Mouse (Mus musculus) kidney, embryonic 14.5 days (tissue): ENCODE measurements around the gene Sec14l4. TPM values are rescaled to one million over a fixed set of nuclear protein-coding genes. Genes with fewer than 3 reads are reported as not detected.
A peak's percentile ranks its signal among the peaks of the same experiment; 100 is the strongest.

Experiments used
- ATAC-seq: fragments of 200-750 bp; cut with Nextera tagmentation; 2 replicates; pipeline ENCODE4 v1.8.0; 2017; ENCODE audit warnings: moderate number of reproducible peaks, mild to moderate bottlenecking, moderate TSS enrichment, moderate library complexity; ENCODE audit not compliant: low FRiP score, low TSS enrichment
- H3K27ac ChIP-seq: fragments of 300-500 bp; sonication (generic); 2 replicates; pipeline ENCODE4 v1.5.1; 2014; ENCODE audit warnings: low read depth, mild to moderate bottlenecking, low read length, moderate library complexity, mixed read lengths
- H3K27me3 ChIP-seq: fragments of 300-500 bp; sonication (generic); 2 replicates; pipeline ENCODE4 v1.6.1; 2014; ENCODE audit warnings: mild to moderate bottlenecking, low read length; ENCODE audit not compliant: control insufficient read depth, insufficient read depth
- H3K36me3 ChIP-seq: fragments of 300-500 bp; sonication (generic); 2 replicates; pipeline ENCODE4 v1.6.1; 2014; ENCODE audit warnings: low read length, mixed read lengths; ENCODE audit not compliant: control insufficient read depth, insufficient read depth
- H3K4me1 ChIP-seq: fragments of 300-500 bp; sonication (generic); 2 replicates; pipeline ENCODE4 v1.6.1; 2014; ENCODE audit warnings: low read length, mixed read lengths; ENCODE audit not compliant: control insufficient read depth, insufficient read depth
- H3K4me2 ChIP-seq: fragments of 300-500 bp; sonication (generic); replicated peaks from 2 replicates; pipeline ENCODE4 v1.6.1; 2014; ENCODE audit warnings: low read depth, mild to moderate bottlenecking, low read length
- H3K4me3 ChIP-seq: fragments of 300-500 bp; sonication (generic); 2 replicates; pipeline ENCODE4 v1.5.1; 2014; ENCODE audit warnings: mild to moderate bottlenecking, low read length
- H3K9ac ChIP-seq: fragments of 300-500 bp; sonication (generic); 2 replicates; pipeline ENCODE4 v1.6.1; 2014; ENCODE audit warnings: low read depth, mild to moderate bottlenecking, low read length, moderate library complexity
- H3K9me3 ChIP-seq: fragments of 300-500 bp; sonication (generic); 2 replicates; pipeline ENCODE4 v1.6.1; 2016; ENCODE audit warnings: low read length; ENCODE audit not compliant: control insufficient read depth
- WGBS: fragments of 180-500 bp; shearing (Covaris S2); extraction: QIAGEN DNeasy Blood & Tissue Kit; methylation state at CpG from one replicate; pipeline ENCODE4 v1.1.7; 2014; 5-methylcytosine and 5-hydroxymethylcytosine counted together
- polyA plus RNA-seq: library from polyadenylated mRNA; unstranded; fragments of >200 nt; fragmentation: Nextera tagmentation; extraction: Ambion mirVana; gene quantifications from 2 replicates; pipeline ENCODE4 v1.2.1, GENCODE M21; 2014

Gene Sec14l4
- polyA plus RNA-seq, 1 experiment from 2014 or later: not detected

DNA sequence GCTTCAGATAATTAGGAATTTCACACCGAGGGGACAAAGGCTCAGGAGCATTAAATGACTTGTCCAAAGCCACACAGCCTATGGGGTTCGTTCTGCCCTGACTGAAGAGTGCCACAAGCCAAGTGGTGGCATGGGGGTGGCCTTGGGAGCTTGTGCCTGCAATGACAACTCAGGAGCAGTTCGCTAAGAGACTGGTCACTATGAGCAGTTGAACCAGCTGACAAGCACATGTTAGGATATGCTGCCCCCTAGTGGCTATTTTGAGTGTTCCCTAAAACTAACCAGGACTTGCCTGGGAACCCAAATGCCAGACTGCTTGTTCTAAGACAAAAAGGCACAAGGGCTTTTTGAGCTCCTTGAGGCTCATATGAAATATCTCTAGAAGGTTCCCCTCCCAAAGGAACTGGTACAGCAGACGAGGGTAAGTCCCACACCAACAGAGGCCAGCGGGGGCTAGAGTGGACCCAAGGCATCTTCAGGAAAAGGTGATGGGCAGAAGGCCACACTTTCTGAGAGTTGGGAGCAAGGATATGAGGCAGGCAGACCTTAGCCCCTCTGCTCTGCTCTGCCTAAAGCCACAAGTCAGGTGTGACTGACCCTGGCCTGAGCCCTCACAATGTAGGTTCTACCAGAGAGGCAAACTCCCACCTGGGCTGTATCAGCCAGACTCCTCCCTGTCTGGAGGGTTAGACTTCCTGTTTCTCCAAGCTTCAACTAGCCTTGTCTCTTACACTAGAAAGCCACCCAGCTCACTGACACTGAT lies 52.2 kb downstream of the Sec14l4 start:
- Histone ChIP-seq H3K4me1 (no peaks in the 10 kb centered on the region), H3K27ac (no peak overlapping the region), H3K9me3 (no peaks in the 10 kb centered on the region), H3K27me3 (no peaks in the 10 kb centered on the region), H3K4me3 (no peak overlapping the region), H3K36me3 (no peaks in the 10 kb centered on the region), H3K4me2 (no peak overlapping the region), H3K9ac (no peak overlapping the region)
- 0 out of 2 replicates have a peak, but pooled peaks have one; percentile 46 for ATAC-seq
- 35% methylated on average over 5 of the region's 5 CpGs for WGBS

DNA sequence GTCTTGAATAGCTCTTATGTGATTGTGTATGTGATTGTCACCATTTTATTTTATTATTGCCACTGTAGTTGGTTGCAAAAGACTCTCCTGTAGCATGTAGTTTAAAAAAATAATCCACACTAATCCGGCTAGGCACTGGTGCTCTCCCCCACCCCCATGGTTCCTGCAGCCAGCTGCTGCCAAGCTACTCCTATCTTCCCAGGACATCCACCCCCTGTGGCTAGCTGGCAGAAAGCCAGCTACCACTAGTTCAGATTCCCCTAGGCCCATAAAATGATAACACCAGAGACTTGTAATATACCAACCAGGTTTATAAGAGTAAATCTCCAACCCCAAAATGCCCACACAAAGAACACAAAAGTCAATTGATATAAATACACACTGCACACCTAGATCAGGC lies 55.0 kb downstream of the Sec14l4 start:
- H3K27me3 ChIP-seq: no peaks in the 10 kb centered on the region
- H3K4me2 ChIP-seq: no peak overlapping the region
- H3K9ac ChIP-seq: no peak overlapping the region
- H3K9me3 ChIP-seq: no peaks in the 10 kb centered on the region
- H3K4me3 ChIP-seq: no peak overlapping the region
- 71% methylated on average over 1 of the region's 1 CpGs for WGBS
- no peak overlapping the region for H3K27ac ChIP-seq
- H3K4me1 ChIP-seq: no peaks in the 10 kb centered on the region
- ATAC-seq: no peak
- no peaks in the 10 kb centered on the region; the same call in 1 of the 2 replicates for H3K36me3 ChIP-seq

DNA sequence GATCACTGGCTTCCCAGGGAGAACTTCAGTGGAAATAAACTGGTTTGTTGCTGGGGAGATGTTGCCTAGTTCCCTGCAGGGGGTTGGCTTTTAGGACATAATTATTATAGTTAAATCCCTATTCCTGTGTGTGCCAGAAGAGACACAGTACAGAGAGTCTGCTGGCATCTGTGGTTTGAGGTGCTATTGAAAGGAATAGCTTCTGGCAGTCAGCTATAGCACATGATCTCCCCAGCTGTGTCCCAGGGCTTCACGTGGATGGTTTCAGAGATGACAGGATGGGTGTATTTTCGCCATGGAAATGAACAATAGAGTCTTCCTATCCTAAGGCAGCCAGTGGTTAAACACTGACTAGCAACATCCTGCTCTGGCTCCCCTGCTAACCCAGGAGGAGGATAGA lies 56.0 kb downstream of the Sec14l4 start:
- no peak for ATAC-seq
- Histone ChIP-seq H3K36me3 (no peaks in the 10 kb centered on the region; the same call in 1 of the 2 replicates), H3K4me1 (no peaks in the 10 kb centered on the region), H3K9me3 (no peaks in the 10 kb centered on the region), H3K9ac (no peak overlapping the region), H3K4me3 (no peak overlapping the region), H3K27me3 (no peaks in the 10 kb centered on the region), H3K27ac (no peak overlapping the region), H3K4me2 (no peak overlapping the region)
- WGBS: 67% methylated on average over 2 of the region's 2 CpGs

DNA sequence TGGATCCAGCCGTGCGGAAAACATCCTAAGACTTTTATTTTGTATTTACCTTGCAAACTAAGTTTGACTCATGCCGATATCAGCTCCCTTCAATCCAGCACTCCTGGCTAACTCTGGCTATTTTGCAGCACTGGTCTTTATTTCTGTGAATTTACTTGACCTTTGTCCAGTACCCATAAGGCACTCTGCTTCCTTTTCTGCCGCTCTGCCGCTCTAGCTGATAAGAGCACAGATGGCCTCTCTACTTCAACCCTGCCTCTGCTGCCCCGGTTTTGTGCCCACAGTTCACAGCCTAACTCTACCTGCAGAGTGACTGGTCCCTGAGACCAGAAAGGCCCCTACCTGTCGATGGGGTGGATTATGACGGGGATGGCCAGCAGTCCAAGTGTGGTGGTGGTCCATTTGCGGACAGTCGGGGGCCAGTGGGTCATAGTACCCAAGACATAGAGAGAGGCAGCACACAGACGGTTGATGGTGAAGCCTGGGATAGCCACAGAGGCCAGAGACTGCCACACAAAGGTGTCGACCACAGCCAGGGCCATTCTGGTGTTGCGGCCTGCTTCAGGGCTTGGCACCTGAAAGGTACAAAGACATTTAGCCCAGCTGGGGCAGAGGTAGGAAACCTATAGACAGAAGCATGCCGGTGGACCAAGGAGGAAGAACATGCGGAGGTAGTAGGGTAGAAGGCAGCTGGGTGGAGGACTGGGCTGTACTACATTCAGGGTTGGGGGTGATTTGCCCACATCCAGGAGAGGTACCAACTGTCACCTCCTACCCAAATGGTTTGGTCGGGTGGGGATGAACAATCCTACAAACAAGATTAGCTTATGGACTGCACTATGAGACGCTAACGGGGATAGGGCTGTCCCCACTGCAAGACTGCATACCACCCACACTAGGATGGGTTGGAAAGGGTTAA lies 62.5 kb downstream of the Sec14l4 start:
- Histone ChIP-seq H3K27me3 (no peaks in the 10 kb centered on the region), H3K4me3 (peak overlapping the region; percentile 65; the same call in 1 of the 2 replicates), H3K9me3 (no peaks in the 10 kb centered on the region), H3K4me2 (peak overlapping the region; percentile 81), H3K9ac (no peak overlapping the region), H3K27ac (no peak overlapping the region), H3K36me3 (no peaks in the 10 kb centered on the region; the same call in 1 of the 2 replicates), H3K4me1 (peaks cover 15% of the 10 kb centered on the region)
- ATAC-seq: no peak
- WGBS: 85% methylated on average over 18 of the region's 18 CpGs

GRCm38 (mm10) chr11:4094378-4095170 lies 63.3 kb downstream of the Sec14l4 start:
- H3K9me3 ChIP-seq: no peaks in the 10 kb centered on the region
- H3K36me3 ChIP-seq: no peaks in the 10 kb centered on the region; the same call in 1 of the 2 replicates
- H3K9ac ChIP-seq: peak overlapping the region; percentile 65
- peak overlapping the region; percentile 81; the same call in 1 of the 2 replicates for H3K27ac ChIP-seq
- 3% methylated on average over 23 of the region's 24 CpGs for WGBS
- H3K4me2 ChIP-seq: peak overlapping the region; percentile 81
- ATAC-seq: 0 out of 2 replicates have a peak, but pooled peaks have one; percentile 5
- H3K27me3 ChIP-seq: no peaks in the 10 kb centered on the region
- H3K4me3 ChIP-seq: peak overlapping the region; percentile 65
- H3K4me1 ChIP-seq: peaks cover 15% of the 10 kb centered on the region

DNA sequence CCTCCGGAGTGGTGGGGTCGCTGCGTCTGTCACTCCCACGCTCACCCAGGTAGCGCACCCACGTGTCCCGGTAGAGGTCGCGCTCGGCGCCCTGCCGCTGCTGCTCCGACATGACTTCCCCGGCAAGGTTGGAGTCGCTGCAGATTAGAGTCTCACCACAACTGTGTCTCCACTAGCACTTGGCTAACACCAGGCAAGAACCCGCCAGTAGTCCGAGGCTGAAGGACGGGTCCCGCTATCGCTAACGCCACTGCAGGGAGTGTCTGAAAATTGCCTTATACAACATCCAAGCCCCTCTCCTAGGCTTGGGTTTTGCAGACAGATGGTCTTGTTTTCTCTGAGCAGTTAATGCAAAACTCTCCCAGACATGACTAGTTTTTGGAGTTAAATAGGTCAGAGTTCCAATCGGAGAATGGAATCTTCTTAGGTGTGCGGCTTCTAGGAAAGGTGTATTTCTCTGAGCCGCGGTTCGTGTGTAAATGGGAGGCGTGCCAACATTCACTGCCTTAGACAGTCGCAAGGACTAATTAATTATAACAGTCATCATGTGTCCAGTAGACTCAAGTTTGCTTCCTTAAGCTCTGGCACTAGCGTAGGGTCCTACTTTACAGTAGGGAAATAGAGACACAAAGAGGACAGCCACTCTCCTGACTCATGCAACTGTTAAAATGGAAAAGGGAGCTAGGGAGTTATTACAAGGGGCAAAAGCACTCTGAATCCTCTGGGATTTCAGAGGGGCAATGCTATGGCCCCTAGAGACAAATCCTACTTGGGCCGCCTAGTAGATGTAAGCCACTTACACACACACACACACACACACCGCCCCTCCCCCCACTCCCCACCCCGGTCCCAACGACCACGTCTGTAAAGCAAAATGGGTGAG lies 64.2 kb downstream of the Sec14l4 start, which contains the start of gene Mtfp1:
Gene Mtfp1 (minus strand): TSS at position 275 of the 883 bp plus-strand sequence.
- Histone ChIP-seq H3K27me3 (no peaks in the 10 kb centered on the region), H3K4me1 (peaks cover 15% of the 10 kb centered on the region), H3K36me3 (no peaks in the 10 kb centered on the region; the same call in 1 of the 2 replicates), H3K9ac (peak within 1 kb of the TSS; percentile 76), H3K9me3 (no peaks in the 10 kb centered on the region), H3K27ac (peak within 1 kb of the TSS; percentile 81; the same call in 1 of the 2 replicates), H3K4me3 (peak within 1 kb of the TSS; percentile 65), H3K4me2 (peak within 1 kb of the TSS; percentile 81)
- peak; percentile 32; the same call in 1 of the 2 replicates for ATAC-seq
- WGBS: 7% methylated on average over 33 of the region's 34 CpGs

- Histone ChIP-seq H3K9ac (peak overlapping the region; percentile 76), H3K4me3 (peak overlapping the region; percentile 65), H3K36me3 (no peaks in the 10 kb centered on the region; the same call in 1 of the 2 replicates), H3K27me3 (no peaks in the 10 kb centered on the region), H3K4me2 (peak overlapping the region; percentile 81), H3K9me3 (no peaks in the 10 kb centered on the region), H3K4me1 (peaks cover 15% of the 10 kb centered on the region), H3K27ac (peak overlapping the region; percentile 89)
- ATAC-seq: peak; percentile 94
- 3% methylated on average over 45 of the region's 45 CpGs for WGBS
Observed at GRCm38 (mm10) chr11:4096054-4096984, 65.1 kb downstream of the Sec14l4 start.
